Mouse (Mus musculus) layer of hippocampus, adult 18-20 months (tissue): ENCODE data around the gene Elk3. TPM values are rescaled to one million over a fixed set of nuclear protein-coding genes. Genes with fewer than 3 reads are reported as not detected.

Experiments
- total RNA-seq, 2 experiments: library from RNA; stranded (reverse); gene quantifications; 2 replicates each; pipeline ENCODE4 v1.2.3; 2021

The Elk3 gene
- total RNA-seq, 2 experiments from 2014 or later = 6.6 to 8.4 TPM

Other genes with a start within 250 kb of the Elk3 start
- gene Cfap54, start 229.5 kb downstream of the Elk3 start, total RNA-seq = 10 to 100 TPM; 15.9 to 18.9 TPM
- gene Cdk17, start 150.3 kb downstream of the Elk3 start, total RNA-seq = 100 to 1,000 TPM; 216 to 230 TPM
- gene Lta4h, start 142.3 kb upstream of the Elk3 start, total RNA-seq = 10 to 100 TPM; 52.4 to 56.4 TPM
- under 1 TPM in 1 of 2 experiments, not detected in 1; 0.30 TPM for gene Hal, start 177.6 kb upstream of the Elk3 start, total RNA-seq
- under 1 TPM; 0.30 to 0.59 TPM for gene Amdhd1, start 228.9 kb upstream of the Elk3 start, total RNA-seq
- not detected for gene Ccdc38, start 229.5 kb upstream of the Elk3 start, total RNA-seq